Mouse (Mus musculus) embryonic facial prominence, embryonic 13.5 days (tissue): ENCODE measurements around the gene Mgat1. TPM values are rescaled to one million over a fixed set of nuclear protein-coding genes. Genes with fewer than 3 reads are reported as not detected.

Source experiments
- ATAC-seq: fragments of 200-750 bp; cut with Nextera tagmentation; 2 replicates; pipeline ENCODE4 v1.8.0; 2017; ENCODE audit warnings: low read depth; ENCODE audit not compliant: insufficient number of reproducible peaks, insufficient read depth, low FRiP score, low TSS enrichment
- H3K27ac ChIP-seq: fragments of 300-500 bp; sonication (generic); 2 replicates; pipeline ENCODE4 v1.5.1; 2015; ENCODE audit warnings: moderate library complexity, mild to moderate bottlenecking, inconsistent platforms
- H3K27me3 ChIP-seq: fragments of 300-500 bp; sonication (generic); 2 replicates; pipeline ENCODE4 v1.6.1; 2015; ENCODE audit warnings: mild to moderate bottlenecking, inconsistent platforms
- H3K36me3 ChIP-seq: fragments of 300-500 bp; sonication (generic); 2 replicates; pipeline ENCODE4 v1.6.1; 2015; ENCODE audit warnings: mild to moderate bottlenecking, inconsistent platforms
- H3K4me1 ChIP-seq: fragments of 300-500 bp; sonication (generic); 2 replicates; pipeline ENCODE4 v1.6.1; 2015; ENCODE audit warnings: inconsistent platforms
- H3K4me2 ChIP-seq: fragments of 300-500 bp; sonication (generic); 2 replicates; pipeline ENCODE4 v1.6.1; 2015; ENCODE audit warnings: moderate library complexity, mild to moderate bottlenecking, inconsistent platforms
- H3K4me3 ChIP-seq: fragments of 300-500 bp; sonication (generic); 2 replicates; pipeline ENCODE4 v1.5.1; 2015; ENCODE audit warnings: mild to moderate bottlenecking, inconsistent platforms
- H3K9ac ChIP-seq: fragments of 300-500 bp; sonication (generic); 2 replicates; pipeline ENCODE4 v1.6.1; 2015; ENCODE audit warnings: mild to moderate bottlenecking, inconsistent platforms
- H3K9me3 ChIP-seq: fragments of 300-500 bp; sonication (generic); 2 replicates; pipeline ENCODE4 v1.6.1; 2016; ENCODE audit warnings: inconsistent platforms
- WGBS: fragments of 180-500 bp; shearing (Covaris S2); methylation state at CpG from one replicate; pipeline ENCODE4 v1.1.7; 2015; ENCODE audit warnings: mixed read lengths; 5-methylcytosine and 5-hydroxymethylcytosine counted together
- polyA plus RNA-seq: library from polyadenylated mRNA; unstranded; fragments of >200 nt; fragmentation: Nextera tagmentation; extraction: Ambion mirVana; gene quantifications from 2 replicates; pipeline ENCODE4 v1.2.1, GENCODE M21; 2015

Gene Mgat1
- polyA plus RNA-seq, 1 experiment from 2014 or later, result 53.5 TPM

- no peak overlapping the region for H3K27ac ChIP-seq
- H3K9ac ChIP-seq, result no peak overlapping the region
- H3K4me2 ChIP-seq, result no peak overlapping the region
- H3K9me3 ChIP-seq, result no peaks in the 10 kb centered on the region
- peaks cover 45% of the 10 kb centered on the region for H3K36me3 ChIP-seq
- H3K4me3 ChIP-seq, result no peak overlapping the region
- no peaks in the 10 kb centered on the region for H3K27me3 ChIP-seq
- no peak for ATAC-seq
- H3K4me1 ChIP-seq, result no peaks in the 10 kb centered on the region; the same call in 1 of the 2 replicates
These were observed 31.4 kb upstream of the Mgat1 start for GRCm38 (mm10) chr11:49212577-49212976.

GRCm38 (mm10) chr11:49213505-49213904, 30.5 kb upstream of the Mgat1 start:
- peaks cover 44% of the 10 kb centered on the region for H3K36me3 ChIP-seq
- H3K27ac ChIP-seq, result no peak overlapping the region
- WGBS, result 94% methylated on average over 1 of the region's 1 CpGs
- H3K27me3 ChIP-seq, result no peaks in the 10 kb centered on the region
- no peak overlapping the region for H3K4me2 ChIP-seq
- no peak overlapping the region for H3K4me3 ChIP-seq
- no peaks in the 10 kb centered on the region for H3K9me3 ChIP-seq
- ATAC-seq, result no peak
- no peaks in the 10 kb centered on the region; the same call in 1 of the 2 replicates for H3K4me1 ChIP-seq
- no peak overlapping the region for H3K9ac ChIP-seq

GRCm38 (mm10) chr11:49219271-49219670, 24.7 kb upstream of the Mgat1 start:
- Histone ChIP-seq H3K9ac (no peak overlapping the region), H3K4me1 (no peaks in the 10 kb centered on the region), H3K27me3 (no peaks in the 10 kb centered on the region), H3K9me3 (no peaks in the 10 kb centered on the region), H3K4me3 (no peak overlapping the region), H3K4me2 (no peak overlapping the region), H3K27ac (no peak overlapping the region), H3K36me3 (peaks cover 40% of the 10 kb centered on the region)
- 97% methylated on average over 2 of the region's 2 CpGs for WGBS
- no peak for ATAC-seq

GRCm38 (mm10) chr11:49224455-49224854, 19.5 kb upstream of the Mgat1 start:
- Histone ChIP-seq H3K4me2 (no peak overlapping the region), H3K4me1 (no peaks in the 10 kb centered on the region), H3K27me3 (no peaks in the 10 kb centered on the region), H3K9ac (no peak overlapping the region), H3K27ac (no peak overlapping the region), H3K9me3 (no peaks in the 10 kb centered on the region), H3K4me3 (no peak overlapping the region), H3K36me3 (peaks cover 3% of the 10 kb centered on the region; the same call in 1 of the 2 replicates)
- 59% methylated on average over 1 of the region's 1 CpGs for WGBS
- ATAC-seq, result no peak

- H3K4me3 ChIP-seq, result no peak overlapping the region
- WGBS, result 42% methylated on average over 3 of the region's 3 CpGs
- H3K9me3 ChIP-seq, result no peaks in the 10 kb centered on the region
- H3K4me2 ChIP-seq, result no peak overlapping the region
- ATAC-seq, result no peak
- H3K4me1 ChIP-seq, result peaks cover 5% of the 10 kb centered on the region
- peak overlapping the region; percentile 58 for H3K27ac ChIP-seq
- no peaks in the 10 kb centered on the region for H3K36me3 ChIP-seq
- no peak overlapping the region for H3K9ac ChIP-seq
- H3K27me3 ChIP-seq, result no peaks in the 10 kb centered on the region
These were observed 11.2 kb upstream of the Mgat1 start for GRCm38 (mm10) chr11:49232781-49233180.

- 65% methylated on average over 3 of the region's 3 CpGs for WGBS
- no peak overlapping the region for H3K9ac ChIP-seq
- no peak overlapping the region for H3K4me2 ChIP-seq
- H3K4me3 ChIP-seq, result no peak overlapping the region
- no peaks in the 10 kb centered on the region for H3K36me3 ChIP-seq
- H3K27me3 ChIP-seq, result no peaks in the 10 kb centered on the region
- no peak overlapping the region for H3K27ac ChIP-seq
- ATAC-seq, result no peak
- no peaks in the 10 kb centered on the region for H3K9me3 ChIP-seq
- H3K4me1 ChIP-seq, result peaks cover 5% of the 10 kb centered on the region
These were observed 8.4 kb upstream of the Mgat1 start for GRCm38 (mm10) chr11:49235459-49236207.

- no peak for ATAC-seq
- Histone ChIP-seq H3K36me3 (no peaks in the 10 kb centered on the region), H3K4me3 (no peak overlapping the region), H3K9me3 (no peaks in the 10 kb centered on the region), H3K27me3 (no peaks in the 10 kb centered on the region), H3K27ac (no peak overlapping the region), H3K4me1 (peaks cover 5% of the 10 kb centered on the region), H3K4me2 (no peak overlapping the region), H3K9ac (no peak overlapping the region)
- WGBS, result 69% methylated on average over 1 of the region's 1 CpGs
These were observed 7.1 kb upstream of the Mgat1 start for GRCm38 (mm10) chr11:49236891-49237290.

- no peak overlapping the region for H3K4me3 ChIP-seq
- H3K36me3 ChIP-seq, result no peaks in the 10 kb centered on the region
- H3K9ac ChIP-seq, result no peak overlapping the region
- no peaks in the 10 kb centered on the region for H3K27me3 ChIP-seq
- H3K4me2 ChIP-seq, result no peak overlapping the region
- no peak for ATAC-seq
- no peaks in the 10 kb centered on the region for H3K9me3 ChIP-seq
- WGBS, result 72% methylated on average over 2 of the region's 2 CpGs
- no peak overlapping the region for H3K27ac ChIP-seq
- peaks cover under 1% of the 10 kb centered on the region for H3K4me1 ChIP-seq
These were observed 6.5 kb upstream of the Mgat1 start for GRCm38 (mm10) chr11:49237532-49237931.

- no peaks in the 10 kb centered on the region for H3K27me3 ChIP-seq
- no peak overlapping the region for H3K27ac ChIP-seq
- H3K9me3 ChIP-seq, result no peaks in the 10 kb centered on the region
- H3K36me3 ChIP-seq, result no peaks in the 10 kb centered on the region
- no peak overlapping the region for H3K4me3 ChIP-seq
- WGBS, result 86% methylated on average over 1 of the region's 1 CpGs
- no peak overlapping the region for H3K9ac ChIP-seq
- H3K4me2 ChIP-seq, result no peak overlapping the region
- no peak for ATAC-seq
- H3K4me1 ChIP-seq, result peaks cover 12% of the 10 kb centered on the region
These were observed 3.7 kb upstream of the Mgat1 start for GRCm38 (mm10) chr11:49240310-49240709.

GRCm38 (mm10) chr11:49240874-49241273, 3.1 kb upstream of the Mgat1 start:
- Histone ChIP-seq H3K27ac (no peak overlapping the region), H3K4me2 (no peak overlapping the region), H3K4me3 (no peak overlapping the region), H3K9ac (no peak overlapping the region), H3K27me3 (no peaks in the 10 kb centered on the region), H3K36me3 (no peaks in the 10 kb centered on the region), H3K4me1 (peaks cover 17% of the 10 kb centered on the region), H3K9me3 (no peaks in the 10 kb centered on the region)
- WGBS, result 80% methylated on average over 4 of the region's 4 CpGs
- no peak for ATAC-seq

- Histone ChIP-seq H3K4me1 (peaks cover 19% of the 10 kb centered on the region), H3K9me3 (no peaks in the 10 kb centered on the region), H3K27ac (no peak overlapping the region), H3K27me3 (no peaks in the 10 kb centered on the region), H3K4me2 (no peak overlapping the region), H3K4me3 (no peak overlapping the region), H3K9ac (no peak overlapping the region), H3K36me3 (no peaks in the 10 kb centered on the region)
- no peak for ATAC-seq
- WGBS, result 78% methylated on average over 1 of the region's 1 CpGs
These were observed 2.5 kb upstream of the Mgat1 start for GRCm38 (mm10) chr11:49241471-49241870.

- 21% methylated on average over 11 of the region's 11 CpGs for WGBS
- Histone ChIP-seq H3K27ac (peak overlapping the region; percentile 97), H3K36me3 (no peaks in the 10 kb centered on the region), H3K4me2 (peak overlapping the region; percentile 62), H3K9me3 (no peaks in the 10 kb centered on the region), H3K27me3 (no peaks in the 10 kb centered on the region), H3K4me3 (peak overlapping the region; percentile 53), H3K9ac (peak overlapping the region; percentile 70), H3K4me1 (peaks cover 19% of the 10 kb centered on the region)
- no peak for ATAC-seq
These were observed 906 bp upstream of the Mgat1 start for GRCm38 (mm10) chr11:49242944-49243626.
